Mouse (Mus musculus) left cerebral cortex, adult 11 months (tissue): ENCODE measurements around the gene Zfp715.
"Not testable (repeated sequence)": the region's sequence is repeated elsewhere in the genome, so short reads cannot be mapped to it uniquely, and the experiment has no call there.

ENCODE experiments used
- DNase-seq: peaks from one replicate; pipeline ENCODE4 v3.0.0; 2022; ENCODE audit warnings: low spot score

Zfp715 gene

GRCm38 (mm10) chr7:43291524-43291923 is 21.6 kb downstream of the Zfp715 start:
- DNase-seq: no peak

DNA sequence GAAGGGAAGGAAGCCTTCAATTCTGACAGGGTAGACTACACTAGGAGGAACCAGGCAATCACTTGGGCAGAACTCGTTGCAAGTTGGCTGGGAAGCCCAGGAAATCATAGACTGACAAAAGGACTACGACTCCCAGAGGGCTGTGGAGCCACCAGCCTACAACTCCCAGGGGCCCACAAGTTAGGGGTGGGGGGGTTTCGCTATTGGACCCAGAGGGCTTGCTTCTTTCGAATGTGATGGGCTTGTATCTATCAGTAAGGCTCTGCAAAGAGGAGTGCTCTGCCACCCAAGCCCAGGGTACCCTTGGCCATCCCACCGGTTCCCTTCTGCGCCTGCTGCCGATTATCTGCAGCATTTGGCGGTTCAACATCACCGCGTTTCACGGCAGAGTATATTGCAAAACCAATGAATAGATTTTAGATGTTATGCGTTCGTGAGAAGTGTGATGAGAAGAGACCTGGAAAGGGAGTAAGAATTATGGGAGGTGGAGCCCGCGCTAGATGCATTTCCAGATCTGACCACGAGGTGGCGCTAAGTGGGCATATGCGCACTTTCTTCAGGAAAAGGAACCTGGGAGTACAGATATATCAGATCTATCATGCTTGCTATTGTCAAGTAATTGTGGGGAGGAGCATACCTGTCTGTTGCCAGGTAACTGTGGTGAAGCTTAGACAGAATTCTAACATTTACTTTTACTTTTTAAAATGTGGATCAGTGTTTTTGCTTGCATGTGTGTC is 30.1 kb downstream of the Zfp715 start:
- DNase-seq: peak; percentile 73

DNA sequence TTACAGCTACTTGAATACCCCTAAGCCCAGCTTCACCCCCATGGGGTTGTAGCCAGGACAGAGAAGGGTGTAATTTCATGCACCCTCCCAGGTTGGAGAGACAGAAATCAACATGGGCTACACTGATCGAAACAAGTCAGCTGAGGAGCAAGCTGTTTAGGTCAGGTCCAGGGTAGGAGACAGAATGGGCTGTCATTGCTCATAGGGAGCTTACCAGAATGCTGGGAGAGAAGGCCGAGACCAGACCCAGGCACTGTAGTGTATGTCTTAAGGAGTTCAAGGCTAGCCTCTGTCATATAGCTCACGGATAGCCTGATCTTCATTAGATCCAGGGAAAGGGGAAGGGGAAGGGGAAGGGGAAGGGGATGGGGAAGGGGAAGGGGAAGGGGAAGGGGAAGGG is 30.6 kb downstream of the Zfp715 start:
- DNase-seq: no peak

GRCm38 (mm10) chr7:43277401-43277800 is 35.7 kb downstream of the Zfp715 start:
- DNase-seq: no peak

GRCm38 (mm10) chr7:43276178-43276577 is 36.9 kb downstream of the Zfp715 start:
- not testable (repeated sequence) for DNase-seq

DNA sequence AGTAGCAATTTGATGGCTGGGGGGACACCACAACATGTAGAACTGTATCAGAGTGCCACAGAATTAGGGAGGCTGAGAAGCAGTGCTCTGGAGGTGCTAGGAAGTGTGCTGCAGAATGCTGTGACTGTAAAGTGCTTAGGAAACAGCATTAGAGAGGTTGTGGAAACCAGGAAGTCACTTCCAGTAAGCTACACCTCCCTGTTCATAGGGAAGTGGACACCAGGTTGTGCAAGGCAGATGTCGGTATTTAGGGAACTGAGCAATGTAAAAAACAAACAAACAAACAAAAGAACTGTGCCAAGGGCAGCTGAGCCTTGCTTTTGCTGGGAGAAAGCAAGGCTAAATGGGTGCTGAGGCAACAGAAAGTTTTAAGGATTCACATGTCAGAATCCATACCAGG is 39.6 kb downstream of the Zfp715 start:
- no peak for DNase-seq

DNA sequence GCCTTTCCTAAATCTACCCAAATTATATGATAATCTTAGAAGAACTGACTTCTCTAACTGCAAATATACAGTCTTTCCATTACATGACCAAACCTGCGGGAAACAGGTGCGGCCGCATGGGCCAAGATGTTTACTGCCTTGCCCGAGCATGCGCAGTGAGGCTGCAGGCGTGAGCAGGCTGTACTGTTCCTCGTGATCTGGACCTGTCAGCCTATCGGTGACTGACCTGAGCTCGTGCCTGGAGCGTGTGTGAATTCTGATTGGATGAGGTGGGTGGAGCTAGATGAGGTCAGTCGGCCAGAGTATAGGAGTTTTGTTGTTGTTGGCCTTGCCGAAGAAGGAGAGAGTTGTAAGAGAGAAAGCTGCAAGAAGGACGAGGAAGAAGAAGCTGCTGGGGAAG is 45.7 kb downstream of the Zfp715 start:
- DNase-seq: not testable (repeated sequence)

DNA sequence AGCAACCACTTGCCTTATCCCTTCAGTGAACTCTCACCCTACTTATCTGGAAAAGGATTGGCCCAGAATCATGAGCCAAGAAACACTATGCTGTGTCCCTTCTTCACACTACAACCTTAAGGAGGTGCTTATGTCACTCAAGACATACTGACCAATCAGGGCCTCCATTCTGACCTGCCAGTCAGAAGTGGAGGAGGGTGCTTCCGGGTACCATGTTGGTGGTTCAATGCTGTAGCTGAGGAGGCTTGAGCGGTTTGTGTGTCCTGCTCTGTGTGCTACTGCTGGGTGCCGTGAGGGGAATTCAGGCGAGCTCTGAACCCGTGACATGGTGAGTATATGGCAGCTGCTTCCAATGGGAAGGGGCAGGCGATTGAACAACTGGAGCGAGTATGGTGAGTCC is 59.6 kb downstream of the Zfp715 start:
- no peak for DNase-seq

GRCm38 (mm10) chr7:43250718-43251117 is 62.4 kb downstream of the Zfp715 start:
- not testable (repeated sequence) for DNase-seq
